Mouse (Mus musculus) ES-Bruce4 (cell line): ENCODE results near the gene Flt3l.

Source experiments
- CTCF ChIP-seq: IDR thresholded peaks from one replicate; pipeline ENCODE4 v1.8.1; 2011; ENCODE audit warnings: low read depth, low read length
- EP300 ChIP-seq: IDR thresholded peaks from 2 replicates; pipeline ENCODE4 v1.6.1; 2011; ENCODE audit warnings: low read depth, low read length; ENCODE audit not compliant: insufficient read depth
- POLR2A ChIP-seq: IDR thresholded peaks from one replicate; pipeline ENCODE4 v1.8.1; 2011; ENCODE audit warnings: low read length; ENCODE audit not compliant: insufficient read depth

DNA sequence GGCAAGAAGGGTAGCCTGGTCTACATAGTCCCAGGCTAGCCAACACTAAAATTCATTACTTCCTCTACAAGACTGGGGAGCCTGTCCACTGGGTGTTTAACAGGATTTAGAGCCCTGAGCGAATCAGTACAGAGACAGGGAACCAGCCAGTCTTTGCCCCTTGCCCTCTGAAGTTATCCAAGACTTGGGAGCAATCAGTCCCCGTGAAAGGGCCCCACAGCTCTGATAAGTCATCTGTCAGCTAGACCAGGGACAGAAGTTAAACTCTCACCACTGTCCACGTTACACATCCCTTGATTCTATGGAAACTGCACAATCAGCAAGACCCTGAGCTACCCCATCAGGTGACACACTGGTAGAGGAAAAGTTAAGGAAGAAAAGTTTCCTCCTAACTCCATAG, 23.7 kb downstream of the Flt3l start:
- TF ChIP-seq CTCF (no peak), POLR2A (no peak), EP300 (no peak)
